Mouse (Mus musculus): Measurements from ENCODE around the gene Usp6nl. TPM values are rescaled to one million over a fixed set of nuclear protein-coding genes. Genes with fewer than 3 reads are reported as not detected.

The Usp6nl gene
- polyA plus RNA-seq, 1 experiment from 2014 or later, result 6.2 TPM

DNA sequence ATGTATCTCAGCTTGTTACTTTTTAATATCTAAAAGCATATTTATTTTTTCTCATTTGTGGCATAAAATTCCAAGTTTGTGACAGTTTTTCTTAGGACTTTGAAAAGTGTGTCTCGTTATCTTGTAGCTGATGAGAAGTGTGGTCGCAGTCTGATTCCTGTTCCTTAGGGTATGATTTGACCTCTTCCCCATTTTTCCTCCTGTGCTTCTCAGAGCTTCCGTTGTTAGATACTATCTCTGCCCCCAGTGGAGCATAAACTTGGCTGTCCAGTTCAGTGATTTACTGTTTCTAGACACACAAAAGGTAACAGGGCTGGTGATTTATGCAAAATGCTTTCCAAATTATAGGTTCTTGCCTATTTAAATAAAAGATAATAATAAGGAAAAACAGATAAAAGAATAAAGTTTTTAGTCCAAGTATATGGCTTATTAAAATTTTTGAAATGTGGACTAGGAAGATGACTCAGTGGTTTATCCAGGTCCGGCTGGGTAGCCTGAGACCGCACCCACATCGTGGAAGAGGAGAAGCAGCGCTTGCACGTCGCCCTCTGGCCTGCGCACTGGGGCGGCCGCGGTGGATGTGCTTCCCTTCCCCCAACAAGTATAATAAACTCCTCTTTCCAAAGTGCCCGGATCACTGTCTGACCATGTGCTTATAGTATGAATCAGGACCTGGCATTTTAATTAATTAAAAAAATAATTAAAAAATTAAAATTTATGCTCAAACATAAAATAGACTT, 62.1 kb downstream of the Usp6nl start:
- no peak for ATAC-seq (ENCODE audit: low FRiP score)
- WGBS, result 90% methylated on average over 14 of the region's 14 CpGs

DNA sequence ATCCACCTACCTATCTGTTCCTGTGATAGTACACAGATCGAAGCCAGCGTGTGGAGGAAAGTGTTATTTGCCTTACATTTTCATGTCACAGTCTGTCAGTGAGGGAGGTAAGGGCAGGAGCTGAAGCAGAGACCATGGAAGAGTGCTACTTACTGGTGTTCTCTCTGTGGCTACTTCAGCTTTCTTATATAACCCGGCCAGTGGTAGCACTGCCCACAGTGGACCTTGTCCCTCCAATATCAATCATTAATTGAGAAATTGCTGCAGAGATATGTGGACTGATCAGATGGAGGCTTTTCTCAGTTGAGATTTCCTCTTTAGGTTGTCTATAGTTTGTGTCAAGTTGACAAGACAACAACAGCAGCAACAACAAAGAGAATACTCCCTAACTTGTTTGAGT, 66.7 kb downstream of the Usp6nl start:
- Histone ChIP-seq H3K4me2 (no peak overlapping the region), H3K27me3 (no peaks in the 10 kb centered on the region), H3K9me3 (no peaks in the 10 kb centered on the region), H3K36me3 (no peaks in the 10 kb centered on the region), H3K4me1 (replicated peaks) (no peaks in the 10 kb centered on the region; the same call in 1 of the 2 replicates), H3K9ac (no peak overlapping the region), H3K4me3 (no peak overlapping the region), H3K27ac (no peak overlapping the region)
- no peak for ATAC-seq (ENCODE audit: low FRiP score)
- WGBS, result 94% methylated on average over 2 of the region's 3 CpGs

More for the DNA sequence above, 62.1 kb downstream of the Usp6nl start:
- no peak overlapping the region for H3K4me2 ChIP-seq
- H3K4me1 ChIP-seq (replicated peaks), result no peaks in the 10 kb centered on the region; the same call in 1 of the 2 replicates
- no peak overlapping the region for H3K4me3 ChIP-seq
- no peaks in the 10 kb centered on the region for H3K36me3 ChIP-seq
- H3K9ac ChIP-seq, result no peak overlapping the region
- no peaks in the 10 kb centered on the region for H3K27me3 ChIP-seq
- no peaks in the 10 kb centered on the region for H3K9me3 ChIP-seq
- no peak overlapping the region for H3K27ac ChIP-seq

DNA sequence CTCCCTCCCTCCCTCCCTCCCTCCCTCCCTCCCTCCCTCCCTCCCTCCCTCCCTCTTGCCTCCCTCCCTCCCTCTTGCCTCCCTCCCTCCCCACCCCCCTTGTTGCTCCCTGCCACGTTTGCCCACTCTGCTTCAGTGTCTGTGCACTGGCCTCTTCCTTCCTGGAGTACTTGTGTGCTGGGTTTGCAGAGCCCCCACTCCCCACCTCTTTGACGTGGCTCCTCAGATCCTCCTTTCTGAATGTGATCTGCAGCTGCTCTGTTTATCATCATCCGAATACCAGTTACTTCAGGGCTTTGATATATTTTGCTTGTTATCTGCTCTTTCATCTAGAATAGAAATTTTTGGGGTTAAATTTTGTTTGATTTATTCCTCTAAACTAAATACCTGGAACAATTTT, 68.8 kb downstream of the Usp6nl start:
- Histone ChIP-seq H3K9ac (no peak overlapping the region), H3K36me3 (no peaks in the 10 kb centered on the region), H3K4me2 (no peak overlapping the region), H3K4me3 (no peak overlapping the region), H3K9me3 (no peaks in the 10 kb centered on the region), H3K4me1 (replicated peaks) (no peaks in the 10 kb centered on the region; the same call in 1 of the 2 replicates), H3K27me3 (no peaks in the 10 kb centered on the region), H3K27ac (no peak overlapping the region)
- 90% methylated on average over 2 of the region's 3 CpGs for WGBS
- ATAC-seq (ENCODE audit: low FRiP score), result no peak

DNA sequence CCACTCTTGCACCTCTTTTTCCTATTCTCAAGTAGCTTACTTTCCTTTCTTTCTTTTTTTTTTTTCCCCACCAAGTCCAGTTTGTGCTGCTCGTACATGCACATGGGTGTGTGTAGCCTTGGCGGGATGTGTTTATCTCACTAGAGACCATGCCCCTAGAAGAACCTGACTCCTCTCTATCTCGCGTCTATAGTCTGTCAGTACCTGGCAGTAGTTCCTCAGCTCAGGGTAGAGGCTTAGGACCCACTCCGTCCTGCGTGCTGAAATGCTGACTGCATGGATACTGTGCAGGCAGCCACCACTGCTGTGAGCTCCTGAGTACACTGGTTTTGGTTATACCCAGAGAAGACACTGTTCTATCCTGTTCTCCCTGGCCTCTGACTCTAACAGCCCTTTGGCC, 69.5 kb downstream of the Usp6nl start:
- Histone ChIP-seq H3K9me3 (no peaks in the 10 kb centered on the region), H3K36me3 (no peaks in the 10 kb centered on the region), H3K9ac (no peak overlapping the region), H3K4me1 (replicated peaks) (no peaks in the 10 kb centered on the region; the same call in 1 of the 2 replicates), H3K27ac (no peak overlapping the region), H3K27me3 (no peaks in the 10 kb centered on the region), H3K4me3 (no peak overlapping the region), H3K4me2 (no peak overlapping the region)
- no peak for ATAC-seq (ENCODE audit: low FRiP score)
- 93% methylated on average over 6 of the region's 6 CpGs for WGBS

DNA sequence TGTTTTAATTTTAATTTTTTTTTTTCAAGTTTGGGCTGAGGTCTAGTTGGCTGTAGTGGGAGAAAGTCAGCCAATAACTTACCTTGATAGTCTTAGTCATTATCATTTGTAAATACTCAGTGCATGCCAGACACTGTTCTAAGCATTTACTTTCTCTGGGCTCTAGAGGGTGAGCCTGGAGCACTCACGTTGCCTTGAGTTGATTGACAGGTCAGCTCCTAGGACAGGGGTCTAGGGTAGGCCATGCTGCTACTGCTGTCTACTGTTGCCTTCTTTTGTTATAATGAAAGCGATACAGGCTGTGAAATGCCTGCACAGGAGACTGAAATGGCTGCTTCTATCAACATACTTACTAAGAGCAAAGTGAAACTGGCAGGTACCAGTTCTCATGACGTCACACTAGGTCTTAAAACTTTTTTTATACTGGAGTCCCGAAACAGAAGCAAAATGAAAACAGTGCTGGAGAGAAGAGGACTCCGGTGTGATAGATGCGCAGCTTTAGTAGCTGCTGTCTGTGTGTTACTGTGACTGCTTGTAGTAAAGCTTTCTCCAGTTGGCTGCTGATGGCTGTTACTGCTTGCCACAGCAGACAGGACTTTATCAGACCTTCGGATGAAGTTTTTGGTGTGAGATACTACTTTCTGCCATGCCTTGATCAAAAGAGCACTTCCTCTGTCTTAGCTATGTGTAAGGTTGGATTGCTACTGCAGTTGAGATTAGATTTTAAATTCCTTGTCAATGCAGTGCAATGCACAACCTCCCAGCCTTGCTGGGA, 73.6 kb downstream of the Usp6nl start:
- no peaks in the 10 kb centered on the region for H3K36me3 ChIP-seq
- no peaks in the 10 kb centered on the region for H3K27me3 ChIP-seq
- no peak overlapping the region for H3K27ac ChIP-seq
- H3K9me3 ChIP-seq, result no peaks in the 10 kb centered on the region
- peaks cover 10% of the 10 kb centered on the region; the same call in 1 of the 2 replicates for H3K4me1 ChIP-seq (replicated peaks)
- 79% methylated on average over 7 of the region's 7 CpGs for WGBS
- H3K4me3 ChIP-seq, result no peak overlapping the region
- no peak for ATAC-seq (ENCODE audit: low FRiP score)
- H3K9ac ChIP-seq, result no peak overlapping the region
- no peak overlapping the region for H3K4me2 ChIP-seq

DNA sequence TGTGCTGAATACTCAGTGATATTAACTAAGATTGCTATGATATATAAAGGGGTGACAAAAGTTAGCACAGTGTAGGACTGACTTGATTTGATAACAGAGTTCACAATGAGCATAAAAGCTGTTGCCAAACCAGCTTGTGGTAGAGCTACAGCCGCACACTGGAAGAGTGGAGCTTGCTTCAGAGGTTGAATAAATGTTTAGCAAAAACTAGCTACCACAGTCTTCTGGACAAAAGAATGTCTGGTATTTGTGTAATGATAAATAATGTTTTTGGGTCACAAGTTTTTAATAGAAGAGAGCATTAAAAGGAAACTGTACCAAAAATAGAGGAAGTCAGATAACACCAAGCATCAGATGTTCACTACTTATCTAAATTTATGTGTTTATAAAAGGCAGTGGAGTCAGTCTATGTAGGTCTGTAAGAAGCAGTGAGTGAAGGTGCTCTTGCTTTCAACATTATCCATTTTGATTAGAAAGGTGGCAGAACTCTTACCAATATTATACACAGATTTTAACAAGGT, 74.2 kb downstream of the Usp6nl start:
- 91% methylated on average over 1 of the region's 1 CpGs for whole genome bisulfite sequencing
- no peak overlapping the region for H3K9ac ChIP-seq
- H3K27me3 ChIP-seq, result no peaks in the 10 kb centered on the region
- H3K27ac ChIP-seq, result no peak overlapping the region
- H3K4me1 ChIP-seq (replicated peaks), result peaks cover 10% of the 10 kb centered on the region; the same call in 1 of the 2 replicates
- no peak overlapping the region for H3K4me3 ChIP-seq
- H3K9me3 ChIP-seq, result no peaks in the 10 kb centered on the region
- H3K36me3 ChIP-seq, result no peaks in the 10 kb centered on the region
- ATAC-seq (ENCODE audit: low FRiP score), result no peak
- no peak overlapping the region for H3K4me2 ChIP-seq

DNA sequence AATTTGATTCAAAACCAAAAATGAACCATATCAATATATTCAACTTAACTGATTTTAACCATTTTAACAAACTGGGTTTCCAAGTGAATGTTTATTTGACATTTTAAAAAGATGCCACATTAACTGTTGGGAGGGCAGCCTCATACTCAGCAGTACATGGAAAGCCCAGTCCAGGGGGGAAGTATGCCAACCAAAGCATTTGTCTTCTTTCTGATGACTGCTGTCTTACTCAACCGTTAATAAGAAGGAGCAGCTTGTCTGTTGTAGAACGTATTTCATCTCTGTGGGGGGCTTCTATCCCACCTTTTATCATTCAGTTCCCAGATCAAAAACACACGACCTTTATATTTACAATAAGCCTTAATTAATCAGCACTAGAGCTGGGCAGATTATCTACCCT, 74.7 kb downstream of the Usp6nl start:
- Histone ChIP-seq H3K4me1 (replicated peaks) (peaks cover 10% of the 10 kb centered on the region; the same call in 1 of the 2 replicates), H3K27me3 (no peaks in the 10 kb centered on the region), H3K4me3 (no peak overlapping the region), H3K9ac (no peak overlapping the region), H3K36me3 (no peaks in the 10 kb centered on the region), H3K27ac (no peak overlapping the region), H3K9me3 (no peaks in the 10 kb centered on the region), H3K4me2 (no peak overlapping the region)
- WGBS, result 46% methylated on average over 3 of the region's 3 CpGs
- no peak for ATAC-seq (ENCODE audit: low FRiP score)

DNA sequence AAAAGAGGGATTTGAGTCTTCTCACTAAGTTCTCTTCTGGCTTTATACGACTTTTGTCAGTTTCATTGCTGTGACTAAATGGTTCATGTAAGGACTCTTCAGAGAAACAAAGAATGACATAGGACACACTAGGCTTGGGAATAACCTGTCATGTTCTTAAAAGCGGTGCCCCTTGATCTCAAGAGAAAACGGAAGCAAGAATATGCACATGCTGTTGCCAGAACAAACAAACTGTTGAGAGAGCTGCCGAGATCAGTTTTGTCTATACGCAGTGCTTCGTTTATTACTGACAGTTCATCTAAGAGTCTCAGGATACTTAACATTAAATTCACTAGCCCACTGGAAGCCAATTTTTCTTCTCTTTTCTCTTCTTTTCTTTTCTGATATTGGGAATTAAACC, 76.4 kb downstream of the Usp6nl start:
- H3K4me1 ChIP-seq (replicated peaks), result peaks cover 17% of the 10 kb centered on the region
- H3K27ac ChIP-seq, result no peak overlapping the region
- no peak overlapping the region for H3K4me2 ChIP-seq
- no peak for ATAC-seq (ENCODE audit: low FRiP score)
- H3K27me3 ChIP-seq, result no peaks in the 10 kb centered on the region
- no peaks in the 10 kb centered on the region for H3K36me3 ChIP-seq
- H3K9ac ChIP-seq, result no peak overlapping the region
- 74% methylated on average over 6 of the region's 6 CpGs for WGBS
- no peaks in the 10 kb centered on the region for H3K9me3 ChIP-seq
- H3K4me3 ChIP-seq, result no peak overlapping the region

DNA sequence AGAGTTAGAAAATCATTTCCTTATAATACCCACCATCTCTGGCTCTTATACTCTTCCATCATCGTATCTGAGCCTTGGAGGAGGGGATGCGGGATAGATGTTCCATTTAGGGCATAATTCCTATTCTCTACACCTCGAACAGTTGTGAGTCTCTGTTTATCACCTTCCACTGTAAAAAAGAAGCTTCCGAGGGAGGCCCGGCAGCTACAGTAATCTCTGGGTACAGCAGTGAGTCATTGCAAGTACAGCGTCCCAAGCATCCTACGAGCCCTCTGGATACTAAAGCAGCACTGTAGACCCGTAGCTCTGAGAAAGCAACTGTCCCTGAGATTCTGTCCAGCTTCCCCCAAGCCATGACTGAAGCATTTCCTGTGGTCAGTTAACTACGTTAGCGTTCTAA, 78.6 kb downstream of the Usp6nl start:
- H3K9ac ChIP-seq, result no peak overlapping the region
- H3K4me3 ChIP-seq, result no peak overlapping the region
- no peak for ATAC-seq (ENCODE audit: low FRiP score)

DNA sequence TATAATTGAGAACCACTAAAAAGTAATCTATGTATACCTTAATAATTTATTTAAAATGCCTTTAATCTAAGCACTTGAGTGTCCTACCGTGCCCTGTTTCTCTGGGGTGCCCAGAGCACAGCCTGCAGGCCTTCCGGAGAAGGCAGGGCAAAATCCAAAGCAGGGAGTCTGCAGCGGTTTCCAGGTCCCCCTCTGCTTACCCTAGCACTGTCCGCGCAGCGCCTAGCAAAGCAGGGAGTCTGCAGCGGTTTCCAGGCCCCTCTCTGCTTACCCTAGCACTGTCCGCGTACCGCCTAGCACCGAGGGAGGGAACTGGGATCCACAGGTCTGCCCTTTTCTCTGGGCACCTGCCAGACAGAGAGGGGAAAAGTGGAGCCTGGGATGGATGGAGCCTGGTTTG, 80.9 kb downstream of the Usp6nl start:
- Histone ChIP-seq H3K27ac (no peak overlapping the region), H3K4me1 (replicated peaks) (peaks cover 25% of the 10 kb centered on the region), H3K27me3 (no peaks in the 10 kb centered on the region), H3K9me3 (no peaks in the 10 kb centered on the region), H3K9ac (no peak overlapping the region), H3K4me2 (0 out of 2 replicates have a peak overlapping the region, but pooled peaks have one; percentile 10), H3K36me3 (no peaks in the 10 kb centered on the region), H3K4me3 (no peak overlapping the region)
- 15% methylated on average over 11 of the region's 11 CpGs for WGBS
- peak; percentile 63 for ATAC-seq (ENCODE audit: low FRiP score)

More for the DNA sequence above, 78.6 kb downstream of the Usp6nl start:
- Histone ChIP-seq H3K27me3 (no peaks in the 10 kb centered on the region), H3K4me2 (no peak overlapping the region), H3K9me3 (no peaks in the 10 kb centered on the region), H3K27ac (no peak overlapping the region), H3K36me3 (no peaks in the 10 kb centered on the region), H3K4me1 (replicated peaks) (peaks cover 28% of the 10 kb centered on the region)
- 95% methylated on average over 10 of the region's 10 CpGs for WGBS

DNA sequence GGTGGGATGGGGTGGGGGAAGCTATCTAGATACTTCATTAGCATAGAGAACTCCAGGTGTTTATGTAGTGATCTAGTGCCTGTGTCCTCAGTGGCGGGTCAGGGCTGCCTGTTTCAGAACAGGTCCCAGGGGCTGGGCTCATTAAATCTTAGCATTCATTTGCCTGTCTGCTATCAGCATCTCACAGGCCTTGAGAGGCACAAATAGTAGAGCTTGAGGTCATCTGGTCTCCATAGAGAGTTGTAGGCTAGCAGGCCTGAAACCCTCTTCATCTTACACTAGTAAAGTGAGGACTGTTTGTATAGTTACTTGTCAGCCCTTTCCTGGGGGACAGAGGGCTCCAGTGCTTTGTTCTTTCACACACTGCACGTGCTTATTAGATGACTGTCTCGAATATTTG, 81.5 kb downstream of the Usp6nl start:
- Histone ChIP-seq H3K4me1 (replicated peaks) (peaks cover 27% of the 10 kb centered on the region), H3K9me3 (no peaks in the 10 kb centered on the region), H3K4me2 (no peak overlapping the region), H3K36me3 (no peaks in the 10 kb centered on the region), H3K9ac (no peak overlapping the region), H3K27me3 (no peaks in the 10 kb centered on the region), H3K27ac (no peak overlapping the region), H3K4me3 (no peak overlapping the region)
- 43% methylated on average over 3 of the region's 3 CpGs for WGBS
- peak; percentile 47; the same call in 1 of the 2 replicates for ATAC-seq (ENCODE audit: low FRiP score)

DNA sequence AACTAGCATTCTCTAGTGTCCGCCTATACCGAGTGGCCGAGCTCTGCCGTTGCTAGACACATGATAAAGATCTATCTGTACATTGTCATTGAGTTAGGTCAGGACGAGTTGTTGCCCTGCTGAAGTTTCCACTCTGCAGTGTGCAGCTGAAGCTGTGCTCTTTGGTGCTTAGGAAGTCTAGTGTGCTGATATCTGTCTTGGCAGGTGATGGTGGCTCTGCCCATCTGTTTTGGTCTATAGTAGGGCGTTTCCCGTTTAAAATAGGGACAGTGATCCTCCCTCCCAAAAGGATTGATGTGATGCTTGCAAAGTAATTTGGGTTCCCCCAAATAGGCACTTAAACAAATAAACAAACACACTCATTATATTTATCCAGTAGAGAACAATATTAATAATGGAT, 82.2 kb downstream of the Usp6nl start:
- Histone ChIP-seq H3K4me2 (no peak overlapping the region), H3K4me3 (no peak overlapping the region), H3K9ac (no peak overlapping the region), H3K4me1 (replicated peaks) (peaks cover 29% of the 10 kb centered on the region), H3K9me3 (no peaks in the 10 kb centered on the region), H3K27me3 (no peaks in the 10 kb centered on the region), H3K27ac (no peak overlapping the region), H3K36me3 (no peaks in the 10 kb centered on the region)
- WGBS, result 78% methylated on average over 7 of the region's 7 CpGs
- ATAC-seq (ENCODE audit: low FRiP score), result no peak
